Mouse (Mus musculus): ENCODE data around the gene Abca2. TPM values are rescaled to one million over a fixed set of nuclear protein-coding genes. Genes with fewer than 3 reads are reported as not detected.

The Abca2 gene
- polyA plus RNA-seq, 1 experiment from 2014 or later = 4.9 TPM

DNA sequence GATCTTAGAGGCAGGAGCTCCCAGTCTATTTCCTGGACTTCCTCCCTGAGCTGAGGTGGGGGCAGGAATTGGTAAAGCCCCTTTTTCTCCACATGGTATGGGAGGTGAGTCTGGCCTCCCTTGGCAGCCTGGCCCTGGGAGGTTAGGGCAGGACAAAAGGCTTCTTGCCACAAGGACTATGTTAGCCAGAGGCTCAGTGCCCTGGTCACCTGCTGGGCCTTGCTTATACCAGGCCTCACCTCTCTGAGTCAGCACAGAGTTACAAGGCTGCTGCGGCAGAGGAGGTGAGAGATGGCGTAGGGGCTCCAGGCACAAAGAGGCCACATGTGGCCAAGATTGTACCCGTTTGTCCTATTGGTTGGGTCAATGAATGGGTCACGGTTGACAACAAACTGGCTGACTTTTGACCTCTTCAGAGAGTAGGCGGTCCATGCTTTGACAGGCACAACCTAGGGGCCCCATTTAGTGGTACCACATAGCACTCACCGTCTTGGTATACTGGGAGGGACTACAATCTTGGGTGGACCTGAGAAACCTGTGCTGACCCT lies 2.9 kb downstream of the Abca2 start:
- H3K4me1 ChIP-seq (replicated peaks; ENCODE audit: control insufficient read depth, insufficient read depth, low read length) = no peaks in the 10 kb centered on the region
- no peak overlapping the region for H3K9ac ChIP-seq (ENCODE audit: low read length)
- no peak overlapping the region for H3K27ac ChIP-seq (ENCODE audit: low read depth)
- no peak for ATAC-seq (replicated peaks; ENCODE audit: low FRiP score, low TSS enrichment, low read depth)
- no peak overlapping the region for H3K4me3 ChIP-seq (ENCODE audit: low read depth, low read length)
- 81% methylated on average over 6 of the region's 6 CpGs for WGBS
- H3K4me2 ChIP-seq (ENCODE audit: low read length) = no peak overlapping the region
- no peaks in the 10 kb centered on the region for H3K36me3 ChIP-seq (ENCODE audit: control insufficient read depth, insufficient read depth, low read length)
- peaks cover 3% of the 10 kb centered on the region; the same call in 1 of the 2 replicates for H3K27me3 ChIP-seq (replicated peaks; ENCODE audit: control insufficient read depth, insufficient read depth, low read length)
- no peak for DNase-seq (ENCODE audit: low spot score)
- H3K9me3 ChIP-seq (ENCODE audit: control insufficient read depth, low read length) = no peaks in the 10 kb centered on the region

DNA sequence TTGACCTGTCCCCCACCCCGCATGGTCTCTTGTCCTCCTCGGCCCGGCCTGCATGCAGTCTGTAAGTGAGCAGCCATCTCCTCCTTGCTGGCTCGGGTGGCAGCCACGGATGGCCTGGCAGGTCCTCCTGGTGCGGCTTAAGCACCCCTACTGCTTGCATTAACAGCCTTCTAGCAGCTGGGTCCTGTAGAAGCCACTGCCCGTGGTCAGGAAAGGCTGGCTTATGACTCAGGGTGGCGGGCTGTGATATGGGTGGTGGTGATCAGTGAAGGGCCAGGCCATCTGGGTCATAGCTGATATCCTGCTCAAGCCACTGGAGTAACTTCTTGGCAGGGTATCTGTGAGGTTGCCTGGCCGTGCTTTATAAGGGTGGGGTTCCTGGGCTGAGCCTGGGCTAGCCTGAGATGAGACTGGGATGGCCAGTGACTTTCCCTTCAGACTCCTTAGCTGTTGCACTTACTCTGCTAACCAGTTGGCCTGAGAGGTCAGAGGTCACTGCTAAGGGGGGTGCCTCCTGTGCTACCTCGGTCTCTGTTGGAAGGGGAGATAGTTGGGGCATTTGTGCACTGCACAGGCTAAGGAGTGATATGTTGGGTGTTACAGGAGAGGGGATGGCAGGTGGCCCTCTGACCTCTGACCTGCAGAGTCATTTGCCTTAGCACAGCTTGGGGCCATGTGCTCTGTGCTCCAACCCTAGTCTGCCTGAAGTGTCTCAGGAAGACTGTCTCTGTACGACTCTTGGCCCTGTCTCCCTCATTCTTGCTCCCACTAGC lies 4.0 kb downstream of the Abca2 start:
- DNase-seq (ENCODE audit: low spot score) = no peak
- H3K4me1 ChIP-seq (replicated peaks; ENCODE audit: control insufficient read depth, insufficient read depth, low read length) = no peaks in the 10 kb centered on the region
- 74% methylated on average over 11 of the region's 11 CpGs for WGBS

DNA sequence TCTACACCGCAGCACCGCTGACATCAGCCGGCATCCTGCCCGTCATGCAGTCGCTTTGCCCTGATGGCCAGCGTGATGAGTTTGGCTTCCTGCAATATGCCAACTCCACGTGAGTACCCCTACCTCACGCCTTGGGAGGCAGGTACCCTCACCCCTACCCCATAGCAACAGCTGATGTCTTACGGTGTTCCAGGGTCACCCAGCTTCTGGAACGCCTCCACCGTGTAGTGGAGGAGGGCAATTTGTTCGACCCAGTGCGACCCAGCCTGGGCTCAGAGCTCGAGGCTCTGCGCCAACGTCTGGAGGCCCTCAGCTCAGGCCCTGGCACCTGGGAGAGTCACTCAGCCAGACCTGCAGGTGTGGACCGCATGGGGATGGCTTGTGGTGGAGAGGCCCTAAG lies 4.6 kb downstream of the Abca2 start:
- Histone ChIP-seq H3K36me3 (ENCODE audit: control insufficient read depth, insufficient read depth, low read length) (no peaks in the 10 kb centered on the region), H3K27ac (ENCODE audit: low read depth) (no peak overlapping the region), H3K27me3 (replicated peaks; ENCODE audit: control insufficient read depth, insufficient read depth, low read length) (peaks cover 3% of the 10 kb centered on the region; the same call in 1 of the 2 replicates), H3K4me3 (ENCODE audit: low read depth, low read length) (no peak overlapping the region), H3K4me1 (replicated peaks; ENCODE audit: control insufficient read depth, insufficient read depth, low read length) (no peaks in the 10 kb centered on the region), H3K4me2 (ENCODE audit: low read length) (no peak overlapping the region), H3K9me3 (ENCODE audit: control insufficient read depth, low read length) (no peaks in the 10 kb centered on the region), H3K9ac (ENCODE audit: low read length) (no peak overlapping the region)
- DNase-seq (ENCODE audit: low spot score) = no peak
- WGBS = 86% methylated on average over 17 of the region's 17 CpGs
- ATAC-seq (replicated peaks; ENCODE audit: low FRiP score, low TSS enrichment, low read depth) = no peak

More for the DNA sequence above, 4.0 kb downstream of the Abca2 start:
- Histone ChIP-seq H3K4me3 (ENCODE audit: low read depth, low read length) (no peak overlapping the region), H3K9me3 (ENCODE audit: control insufficient read depth, low read length) (no peaks in the 10 kb centered on the region), H3K36me3 (ENCODE audit: control insufficient read depth, insufficient read depth, low read length) (no peaks in the 10 kb centered on the region), H3K9ac (ENCODE audit: low read length) (no peak overlapping the region), H3K4me2 (ENCODE audit: low read length) (no peak overlapping the region), H3K27me3 (replicated peaks; ENCODE audit: control insufficient read depth, insufficient read depth, low read length) (peaks cover 3% of the 10 kb centered on the region; the same call in 1 of the 2 replicates), H3K27ac (ENCODE audit: low read depth) (no peak overlapping the region)
- no peak for ATAC-seq (replicated peaks; ENCODE audit: low FRiP score, low TSS enrichment, low read depth)

DNA sequence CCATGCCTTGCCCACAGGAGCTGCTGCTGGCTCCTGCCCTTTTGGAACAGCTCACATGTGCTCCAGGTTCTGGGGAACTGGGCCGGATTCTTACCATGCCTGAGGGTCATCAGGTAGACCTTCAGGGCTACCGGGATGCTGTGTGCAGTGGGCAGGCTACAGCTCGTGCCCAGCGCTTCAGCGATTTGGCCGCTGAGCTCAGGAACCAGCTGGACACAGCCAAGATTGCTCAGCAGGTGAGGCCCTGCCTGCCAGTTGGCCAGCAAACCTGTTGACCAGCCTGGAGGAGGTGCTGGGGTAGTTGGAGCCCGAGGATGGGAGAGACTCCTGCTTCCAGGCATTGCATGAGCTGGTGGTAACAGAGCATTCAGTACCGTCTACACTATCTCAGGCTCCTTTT lies 5.8 kb downstream of the Abca2 start:
- H3K9me3 ChIP-seq (ENCODE audit: control insufficient read depth, low read length) = no peaks in the 10 kb centered on the region
- DNase-seq (ENCODE audit: low spot score) (no peak), ATAC-seq (replicated peaks; ENCODE audit: low FRiP score, low TSS enrichment, low read depth) (no peak)
- no peak overlapping the region for H3K4me2 ChIP-seq (ENCODE audit: low read length)
- 89% methylated on average over 8 of the region's 8 CpGs for WGBS
- no peak overlapping the region for H3K9ac ChIP-seq (ENCODE audit: low read length)
- no peak overlapping the region for H3K4me3 ChIP-seq (ENCODE audit: low read depth, low read length)
- H3K27me3 ChIP-seq (replicated peaks; ENCODE audit: control insufficient read depth, insufficient read depth, low read length) = peaks cover 3% of the 10 kb centered on the region; the same call in 1 of the 2 replicates
- no peaks in the 10 kb centered on the region for H3K4me1 ChIP-seq (replicated peaks; ENCODE audit: control insufficient read depth, insufficient read depth, low read length)
- no peak overlapping the region for H3K27ac ChIP-seq (ENCODE audit: low read depth)
- no peaks in the 10 kb centered on the region for H3K36me3 ChIP-seq (ENCODE audit: control insufficient read depth, insufficient read depth, low read length)

DNA sequence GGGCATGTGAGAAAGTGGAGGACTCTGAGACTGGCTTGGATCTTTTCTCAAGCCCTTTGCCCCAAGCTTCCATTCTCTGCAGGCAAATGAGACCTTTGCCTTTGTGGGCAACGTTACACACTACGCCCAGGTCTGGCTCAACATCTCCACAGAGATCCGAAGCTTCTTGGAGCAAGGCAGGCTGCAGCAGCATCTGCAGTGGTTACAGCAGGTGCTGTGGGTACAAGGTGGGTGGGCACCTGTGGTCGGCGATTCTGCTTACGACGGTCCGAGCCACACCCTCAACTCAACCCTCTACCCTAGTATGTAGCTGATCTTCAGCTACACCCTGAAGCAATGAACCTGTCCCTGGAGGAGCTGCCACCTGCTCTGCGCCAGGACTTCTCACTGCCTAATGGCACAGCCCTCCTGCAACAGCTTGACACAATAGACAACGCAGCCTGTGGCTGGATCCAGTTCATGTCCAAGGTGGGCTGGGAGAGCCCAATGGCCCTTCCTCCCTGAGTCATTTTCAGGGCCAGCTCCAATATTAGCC lies 7.8 kb downstream of the Abca2 start:
- H3K9me3 ChIP-seq (ENCODE audit: control insufficient read depth, low read length) = no peaks in the 10 kb centered on the region
- no peak overlapping the region for H3K27ac ChIP-seq (ENCODE audit: low read depth)
- H3K9ac ChIP-seq (ENCODE audit: low read length) = no peak overlapping the region
- WGBS = 87% methylated on average over 10 of the region's 10 CpGs
- H3K36me3 ChIP-seq (ENCODE audit: control insufficient read depth, insufficient read depth, low read length) = no peaks in the 10 kb centered on the region
- H3K4me2 ChIP-seq (ENCODE audit: low read length) = no peak overlapping the region
- H3K4me1 ChIP-seq (replicated peaks; ENCODE audit: control insufficient read depth, insufficient read depth, low read length) = no peaks in the 10 kb centered on the region
- no peak overlapping the region for H3K4me3 ChIP-seq (ENCODE audit: low read depth, low read length)
- no peak for ATAC-seq (replicated peaks; ENCODE audit: low FRiP score, low TSS enrichment, low read depth)
- DNase-seq (ENCODE audit: low spot score) = no peak
- no peaks in the 10 kb centered on the region for H3K27me3 ChIP-seq (replicated peaks; ENCODE audit: control insufficient read depth, insufficient read depth, low read length)

DNA sequence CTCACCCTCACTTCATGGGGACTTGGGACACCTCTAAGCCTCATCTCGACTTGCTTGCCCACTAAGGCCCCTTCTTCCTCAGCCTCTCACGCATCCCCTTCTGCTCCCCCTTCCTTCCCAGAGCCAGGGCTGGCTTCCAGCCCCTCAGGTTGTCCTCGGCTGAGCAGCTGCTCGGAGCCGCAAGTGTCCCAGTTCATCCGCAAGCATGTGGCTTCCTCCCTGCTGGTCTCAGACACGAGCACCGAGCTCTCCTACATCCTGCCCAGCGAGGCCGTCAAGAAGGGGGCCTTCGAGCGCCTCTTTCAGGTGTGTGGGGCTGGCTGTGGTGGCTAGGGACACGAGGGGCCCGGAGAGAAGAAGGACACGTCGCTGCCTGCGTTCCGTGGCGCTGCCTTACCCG lies 12.6 kb downstream of the Abca2 start:
- no peak overlapping the region for H3K27ac ChIP-seq (ENCODE audit: low read depth)
- H3K9ac ChIP-seq (ENCODE audit: low read length) = no peak overlapping the region
- no peaks in the 10 kb centered on the region for H3K9me3 ChIP-seq (ENCODE audit: control insufficient read depth, low read length)
- no peaks in the 10 kb centered on the region for H3K27me3 ChIP-seq (replicated peaks; ENCODE audit: control insufficient read depth, insufficient read depth, low read length)
- H3K4me2 ChIP-seq (ENCODE audit: low read length) = no peak overlapping the region
- WGBS = 86% methylated on average over 20 of the region's 20 CpGs
- H3K4me3 ChIP-seq (ENCODE audit: low read depth, low read length) = no peak overlapping the region
- H3K36me3 ChIP-seq (ENCODE audit: control insufficient read depth, insufficient read depth, low read length) = 0 out of 2 replicates have a peak, but pooled peaks cover 6% of the 10 kb centered on the region
- DNase-seq (ENCODE audit: low spot score) = no peak
- no peak for ATAC-seq (replicated peaks; ENCODE audit: low FRiP score, low TSS enrichment, low read depth)
- H3K4me1 ChIP-seq (replicated peaks; ENCODE audit: control insufficient read depth, insufficient read depth, low read length) = no peaks in the 10 kb centered on the region

DNA sequence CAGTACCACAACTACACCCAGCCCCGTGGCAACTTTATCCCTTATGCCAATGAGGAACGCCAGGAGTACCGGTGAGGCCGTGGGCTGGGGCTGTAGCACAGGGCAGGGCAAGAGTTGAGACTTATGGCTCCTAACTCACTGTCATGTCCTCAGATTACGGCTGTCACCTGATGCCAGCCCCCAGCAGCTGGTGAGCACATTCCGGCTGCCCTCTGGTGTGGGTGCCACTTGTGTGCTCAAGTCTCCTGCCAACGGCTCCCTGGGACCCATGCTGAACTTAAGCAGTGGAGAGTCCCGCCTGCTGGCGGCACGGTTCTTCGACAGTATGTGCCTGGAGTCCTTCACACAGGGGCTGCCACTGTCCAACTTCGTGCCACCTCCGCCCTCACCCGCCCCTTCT lies 14.2 kb downstream of the Abca2 start:
- 88% methylated on average over 14 of the region's 14 CpGs for WGBS
- Histone ChIP-seq H3K36me3 (ENCODE audit: control insufficient read depth, insufficient read depth, low read length) (0 out of 2 replicates have a peak, but pooled peaks cover 6% of the 10 kb centered on the region), H3K4me1 (replicated peaks; ENCODE audit: control insufficient read depth, insufficient read depth, low read length) (no peaks in the 10 kb centered on the region), H3K9me3 (ENCODE audit: control insufficient read depth, low read length) (no peaks in the 10 kb centered on the region), H3K27me3 (replicated peaks; ENCODE audit: control insufficient read depth, insufficient read depth, low read length) (no peaks in the 10 kb centered on the region), H3K4me2 (ENCODE audit: low read length) (no peak overlapping the region), H3K9ac (ENCODE audit: low read length) (no peak overlapping the region), H3K27ac (ENCODE audit: low read depth) (no peak overlapping the region), H3K4me3 (ENCODE audit: low read depth, low read length) (no peak overlapping the region)
- no peak for DNase-seq (ENCODE audit: low spot score)
- ATAC-seq (replicated peaks; ENCODE audit: low FRiP score, low TSS enrichment, low read depth) = no peak

DNA sequence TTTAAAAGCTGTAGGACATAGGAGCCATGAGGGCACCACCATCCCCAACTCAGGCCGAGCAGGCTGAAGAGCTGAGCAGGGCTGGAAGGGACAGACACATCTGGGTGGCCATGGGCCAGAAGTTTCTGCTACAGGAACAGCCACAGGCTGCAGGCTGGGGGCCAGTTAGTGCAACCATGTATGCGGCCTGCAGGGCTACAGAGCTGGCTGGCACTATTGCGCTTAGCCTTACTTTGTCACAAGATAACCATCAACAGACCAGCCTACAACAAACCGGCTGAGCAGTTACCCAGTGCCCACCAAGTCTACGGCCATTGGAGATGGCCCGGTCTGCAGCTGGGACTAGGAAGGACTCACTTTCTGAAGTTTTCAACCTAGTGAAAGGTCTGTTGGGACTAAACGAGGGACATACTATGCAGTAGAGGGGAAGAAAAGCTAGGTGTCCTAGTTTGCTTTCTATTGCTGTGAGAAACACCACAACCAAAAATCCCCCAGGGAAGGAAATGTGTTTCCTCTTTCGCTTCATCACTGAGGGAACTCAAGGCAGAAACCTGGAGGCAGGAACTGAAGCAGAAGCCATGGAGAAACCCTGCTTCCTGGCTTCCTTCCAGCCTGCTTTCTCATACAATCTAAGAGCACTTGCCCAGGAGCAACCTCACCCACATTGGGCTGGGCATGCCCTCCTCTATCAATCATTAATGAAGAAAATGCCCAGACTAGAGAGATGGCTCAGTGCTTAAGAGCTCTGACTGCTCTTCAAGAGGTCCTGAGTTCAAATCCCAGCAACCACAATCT lies 22.5 kb downstream of the Abca2 start:
- H3K9me3 ChIP-seq (ENCODE audit: control insufficient read depth, low read length) = no peaks in the 10 kb centered on the region
- DNase-seq (ENCODE audit: low spot score) = no peak
- WGBS = 80% methylated on average over 8 of the region's 8 CpGs
- H3K4me2 ChIP-seq (ENCODE audit: low read length) = no peak overlapping the region
- no peak overlapping the region for H3K9ac ChIP-seq (ENCODE audit: low read length)
- no peak overlapping the region for H3K27ac ChIP-seq (ENCODE audit: low read depth)
- H3K36me3 ChIP-seq (ENCODE audit: control insufficient read depth, insufficient read depth, low read length) = no peaks in the 10 kb centered on the region
- ATAC-seq (replicated peaks; ENCODE audit: low FRiP score, low TSS enrichment, low read depth) = no peak
- H3K4me3 ChIP-seq (ENCODE audit: low read depth, low read length) = no peak overlapping the region
- no peaks in the 10 kb centered on the region for H3K27me3 ChIP-seq (replicated peaks; ENCODE audit: control insufficient read depth, insufficient read depth, low read length)
- no peaks in the 10 kb centered on the region for H3K4me1 ChIP-seq (replicated peaks; ENCODE audit: control insufficient read depth, insufficient read depth, low read length)

Measured in intestine, embryonic 14.5 days (tissue).